Mouse (Mus musculus): Measurements from ENCODE around the gene Tnks2. TPM values are rescaled to one million over a fixed set of nuclear protein-coding genes. Genes with fewer than 3 reads are reported as not detected.

Gene Tnks2
- polyA plus RNA-seq (2014; fragmentation: Illumina TruSeq; extraction: RNeasy Lipid Tissue Mini Kit (QIAGEN cat#74804); ENCODE audit: low read depth, low replicate concordance), result 50.6 TPM

GRCm38 (mm10) chr19:36833788-36834531 lies at the start of gene Tnks2:
Gene Tnks2 (plus strand): TSS chr19:36834232.

GRCm38 (mm10) chr19:36919466-36919865 lies 85.4 kb downstream of the Tnks2 start, which contains the start of gene Fgfbp3:
Gene Fgfbp3 (minus strand): TSS chr19:36919615.

GRCm38 (mm10) chr19:36925671-36926552 lies 91.9 kb downstream of the Tnks2 start, which contains the start of gene Btaf1:
Gene Btaf1 (plus strand): TSS chr19:36926079.

Other genes with a start within 250 kb of the Tnks2 start
- 10.4 TPM for gene Ppp1r3c, start 97.6 kb upstream of the Tnks2 start, polyA plus RNA-seq (2014; fragmentation: Illumina TruSeq; extraction: RNeasy Lipid Tissue Mini Kit (QIAGEN cat#74804); ENCODE audit: low read depth, low replicate concordance)
- 2.4 TPM for gene Fgfbp3, start 85.4 kb downstream of the Tnks2 start, polyA plus RNA-seq (2014; fragmentation: Illumina TruSeq; extraction: RNeasy Lipid Tissue Mini Kit (QIAGEN cat#74804); ENCODE audit: low read depth, low replicate concordance)
- gene Btaf1, start 91.8 kb downstream of the Tnks2 start, polyA plus RNA-seq (2014; fragmentation: Illumina TruSeq; extraction: RNeasy Lipid Tissue Mini Kit (QIAGEN cat#74804); ENCODE audit: low read depth, low replicate concordance), result 11.3 TPM